Mouse (Mus musculus) limb, embryonic 12.5 days (tissue): ENCODE data around the gene Sdhaf4. TPM values are rescaled to one million over a fixed set of nuclear protein-coding genes. Genes with fewer than 3 reads are reported as not detected.

Source experiments
- ATAC-seq: fragments of 200-750 bp; cut with Nextera tagmentation; 2 replicates; pipeline ENCODE4 v1.8.0; 2017; ENCODE audit warnings: low read depth, moderate TSS enrichment; ENCODE audit not compliant: insufficient number of reproducible peaks, insufficient read depth, low FRiP score, low TSS enrichment
- H3K27ac ChIP-seq: fragments of 300-500 bp; sonication (generic); 2 replicates; pipeline ENCODE4 v1.5.1; 2016; ENCODE audit warnings: mild to moderate bottlenecking, moderate library complexity
- H3K27me3 ChIP-seq: fragments of 300-500 bp; sonication (generic); 2 replicates; pipeline ENCODE4 v1.6.1; 2016; ENCODE audit warnings: mild to moderate bottlenecking, moderate library complexity
- H3K36me3 ChIP-seq: fragments of 300-500 bp; sonication (generic); 2 replicates; pipeline ENCODE4 v1.6.1; 2016; ENCODE audit warnings: mild to moderate bottlenecking, moderate library complexity
- H3K4me1 ChIP-seq: fragments of 300-500 bp; sonication (generic); replicated peaks from 2 replicates; pipeline ENCODE4 v1.6.1; 2016
- H3K4me2 ChIP-seq: fragments of 300-500 bp; sonication (generic); 2 replicates; pipeline ENCODE4 v1.6.1; 2016; ENCODE audit warnings: mild to moderate bottlenecking, moderate library complexity
- H3K4me3 ChIP-seq: fragments of 300-500 bp; sonication (generic); replicated peaks from 2 replicates; pipeline ENCODE4 v1.5.1; 2016; ENCODE audit warnings: mild to moderate bottlenecking
- H3K9ac ChIP-seq: fragments of 300-500 bp; sonication (generic); replicated peaks from 2 replicates; pipeline ENCODE4 v1.6.1; 2016; ENCODE audit warnings: mild to moderate bottlenecking, moderate library complexity
- H3K9me3 ChIP-seq: fragments of 300-500 bp; sonication (generic); 2 replicates; pipeline ENCODE4 v1.6.1; 2016; ENCODE audit warnings: mild to moderate bottlenecking, moderate library complexity
- WGBS: fragments of 180-500 bp; shearing (Covaris S2); methylation state at CpG from one replicate; pipeline ENCODE4 v1.1.7; 2016; 5-methylcytosine and 5-hydroxymethylcytosine counted together
- polyA plus RNA-seq: library from polyadenylated mRNA; unstranded; fragments of >200 nt; fragmentation: Nextera tagmentation; extraction: Ambion mirVana; gene quantifications from 2 replicates; pipeline ENCODE4 v1.2.1, GENCODE M21; 2016

Gene Sdhaf4
- polyA plus RNA-seq, result 89.1 and 96.3 TPM in 2 replicates

GRCm38 (mm10) chr1:24005070-24005804 lies at the start of gene Sdhaf4:
Sdhaf4 (minus strand) TSS chr1:24005656.
- WGBS, result 2% methylated on average over 47 of the region's 47 CpGs
- H3K27me3 ChIP-seq, result no peaks in the 10 kb centered on the region
- no peaks in the 10 kb centered on the region for H3K9me3 ChIP-seq
- peaks cover 25% of the 10 kb centered on the region; the same call in 1 of the 2 replicates for H3K36me3 ChIP-seq
- peak within 1 kb of the TSS; percentile 89 for H3K27ac ChIP-seq
- peaks cover 5% of the 10 kb centered on the region; the same call in 1 of the 2 replicates for H3K4me1 ChIP-seq
- H3K4me3 ChIP-seq, result peak within 1 kb of the TSS; percentile 48
- H3K9ac ChIP-seq, result peak within 1 kb of the TSS; percentile 66
- ATAC-seq, result peak; percentile 96
- peak within 1 kb of the TSS; percentile 60 for H3K4me2 ChIP-seq

DNA sequence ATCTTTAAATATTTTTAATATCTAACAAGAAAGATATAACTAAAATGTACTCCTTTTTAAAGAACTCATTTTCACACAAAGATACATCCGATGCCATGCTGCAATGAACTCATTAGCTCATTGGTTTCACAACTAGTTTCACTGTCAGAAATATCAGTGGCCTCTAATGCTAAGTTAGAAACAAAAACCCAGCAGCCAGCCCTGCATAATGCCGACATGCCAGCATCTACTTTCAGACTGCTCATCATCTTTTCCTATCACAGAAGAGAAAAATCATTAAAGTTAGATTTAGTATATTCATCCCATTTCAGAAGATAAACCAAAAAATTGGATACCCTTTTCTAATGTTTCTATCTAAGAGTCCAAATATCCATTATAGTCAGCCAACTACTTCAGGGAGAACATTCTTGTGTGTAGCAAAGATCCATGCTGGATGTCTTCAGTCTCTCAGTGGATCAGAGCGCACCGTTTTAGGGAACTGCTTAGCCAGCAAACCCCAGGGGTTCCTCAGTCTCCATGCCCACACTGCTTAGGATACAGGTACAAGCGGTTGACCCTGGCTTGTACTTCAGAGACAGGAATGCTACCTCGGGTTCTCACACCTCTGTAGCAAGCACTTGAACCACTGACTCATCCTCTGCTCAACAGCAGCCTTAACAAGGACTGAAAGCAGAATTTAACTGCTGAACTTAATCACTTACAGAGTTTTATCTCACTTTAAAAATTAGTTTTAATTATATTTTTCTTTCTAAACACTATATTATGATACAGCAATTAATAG lies 41.5 kb upstream of the Sdhaf4 start:
- Histone ChIP-seq H3K4me1 (no peaks in the 10 kb centered on the region), H3K4me3 (no peak overlapping the region), H3K9me3 (no peaks in the 10 kb centered on the region), H3K36me3 (peaks cover 34% of the 10 kb centered on the region), H3K9ac (no peak overlapping the region), H3K27ac (no peak overlapping the region), H3K27me3 (no peaks in the 10 kb centered on the region), H3K4me2 (no peak overlapping the region)
- no peak for ATAC-seq
- WGBS, result 75% methylated on average over 6 of the region's 6 CpGs

GRCm38 (mm10) chr1:24045627-24046026 lies 40.2 kb upstream of the Sdhaf4 start:
- H3K9me3 ChIP-seq, result no peaks in the 10 kb centered on the region
- no peak overlapping the region for H3K4me3 ChIP-seq
- ATAC-seq, result no peak
- no peak overlapping the region for H3K27ac ChIP-seq
- no peak overlapping the region for H3K4me2 ChIP-seq
- no peak overlapping the region for H3K9ac ChIP-seq
- no peaks in the 10 kb centered on the region for H3K4me1 ChIP-seq
- peaks cover 32% of the 10 kb centered on the region for H3K36me3 ChIP-seq
- WGBS, result 76% methylated on average over 5 of the region's 5 CpGs
- no peaks in the 10 kb centered on the region for H3K27me3 ChIP-seq

GRCm38 (mm10) chr1:24043007-24043406 lies 37.6 kb upstream of the Sdhaf4 start:
- H3K9ac ChIP-seq, result no peak overlapping the region
- WGBS, result 80% methylated on average over 5 of the region's 5 CpGs

GRCm38 (mm10) chr1:24033759-24034423 lies 28.4 kb upstream of the Sdhaf4 start:
- Histone ChIP-seq H3K4me2 (no peak overlapping the region), H3K4me1 (no peaks in the 10 kb centered on the region), H3K27me3 (no peaks in the 10 kb centered on the region), H3K9me3 (no peaks in the 10 kb centered on the region), H3K4me3 (no peak overlapping the region), H3K9ac (no peak overlapping the region), H3K36me3 (peaks cover 36% of the 10 kb centered on the region), H3K27ac (no peak overlapping the region)
- no peak for ATAC-seq
- 83% methylated on average over 2 of the region's 2 CpGs for WGBS

More at GRCm38 (mm10) chr1:24043007-24043406, 37.6 kb upstream of the Sdhaf4 start:
- ATAC-seq, result no peak
- Histone ChIP-seq H3K4me3 (no peak overlapping the region), H3K36me3 (peaks cover 33% of the 10 kb centered on the region; the same call in 1 of the 2 replicates), H3K27me3 (no peaks in the 10 kb centered on the region), H3K4me2 (no peak overlapping the region), H3K27ac (no peak overlapping the region), H3K4me1 (no peaks in the 10 kb centered on the region), H3K9me3 (no peaks in the 10 kb centered on the region)

- Histone ChIP-seq H3K4me2 (no peak overlapping the region), H3K9ac (no peak overlapping the region), H3K36me3 (peaks cover 27% of the 10 kb centered on the region; the same call in 1 of the 2 replicates), H3K4me1 (no peaks in the 10 kb centered on the region), H3K9me3 (no peaks in the 10 kb centered on the region), H3K27ac (no peak overlapping the region), H3K4me3 (no peak overlapping the region), H3K27me3 (no peaks in the 10 kb centered on the region)
- ATAC-seq, result no peak
- WGBS, result 92% methylated on average over 6 of the region's 6 CpGs
These were observed 5.4 kb upstream of the Sdhaf4 start for GRCm38 (mm10) chr1:24010821-24011220.

DNA sequence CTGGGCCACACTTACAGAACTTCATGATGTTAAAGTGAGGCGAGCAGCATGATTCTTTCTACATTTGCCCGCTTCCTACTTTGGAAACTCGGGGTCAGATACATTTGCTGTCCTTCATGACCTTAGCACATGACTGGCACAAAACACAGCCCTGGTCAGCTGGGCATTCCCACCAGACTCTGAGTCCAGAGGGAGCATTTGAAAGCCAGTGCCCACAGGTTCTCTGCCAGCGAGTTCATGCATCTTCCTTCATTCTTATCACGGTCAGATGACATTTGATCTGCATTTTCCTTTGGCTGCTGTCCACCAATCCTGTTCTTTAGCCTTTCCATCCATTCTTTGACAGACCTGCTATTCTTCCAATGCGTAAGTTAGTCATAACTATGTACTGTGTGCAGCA lies 4.6 kb upstream of the Sdhaf4 start:
- Histone ChIP-seq H3K27me3 (no peaks in the 10 kb centered on the region), H3K4me1 (no peaks in the 10 kb centered on the region), H3K4me3 (no peak overlapping the region), H3K4me2 (no peak overlapping the region), H3K36me3 (peaks cover 27% of the 10 kb centered on the region; the same call in 1 of the 2 replicates), H3K9ac (no peak overlapping the region), H3K27ac (no peak overlapping the region), H3K9me3 (no peaks in the 10 kb centered on the region)
- ATAC-seq, result no peak
- 87% methylated on average over 6 of the region's 6 CpGs for whole genome bisulfite sequencing

DNA sequence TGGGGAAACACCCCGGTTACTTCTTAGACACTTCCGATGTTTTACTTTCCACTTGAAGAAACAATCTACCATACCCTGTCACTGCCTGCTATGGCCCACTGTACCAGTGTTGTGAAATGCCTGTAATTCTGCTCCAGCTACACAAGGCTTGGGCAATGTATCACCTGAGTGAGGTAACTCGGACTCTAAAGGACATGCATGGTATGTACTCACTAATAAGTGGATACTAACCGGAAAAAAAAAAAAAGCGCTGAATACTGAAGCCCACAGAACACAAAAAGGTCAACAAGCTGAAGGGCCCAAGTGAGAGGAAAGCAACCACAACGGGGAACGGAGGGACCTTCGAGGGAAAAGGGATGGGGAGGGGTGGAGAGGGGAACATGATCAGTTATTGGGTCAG lies 2.2 kb upstream of the Sdhaf4 start:
- H3K4me2 ChIP-seq, result no peak overlapping the region
- H3K9ac ChIP-seq, result no peak overlapping the region
- no peak overlapping the region for H3K4me3 ChIP-seq
- WGBS, result 86% methylated on average over 8 of the region's 8 CpGs
- H3K36me3 ChIP-seq, result peaks cover 10% of the 10 kb centered on the region; the same call in 1 of the 2 replicates
- no peaks in the 10 kb centered on the region for H3K27me3 ChIP-seq
- H3K27ac ChIP-seq, result no peak overlapping the region
- peaks cover 5% of the 10 kb centered on the region; the same call in 1 of the 2 replicates for H3K4me1 ChIP-seq
- no peaks in the 10 kb centered on the region for H3K9me3 ChIP-seq
- no peak for ATAC-seq

GRCm38 (mm10) chr1:23999318-23999717 lies 6.1 kb downstream of the Sdhaf4 start:
- Histone ChIP-seq H3K9ac (no peak overlapping the region), H3K36me3 (peaks cover 57% of the 10 kb centered on the region)
- 87% methylated on average over 5 of the region's 5 CpGs for WGBS

DNA sequence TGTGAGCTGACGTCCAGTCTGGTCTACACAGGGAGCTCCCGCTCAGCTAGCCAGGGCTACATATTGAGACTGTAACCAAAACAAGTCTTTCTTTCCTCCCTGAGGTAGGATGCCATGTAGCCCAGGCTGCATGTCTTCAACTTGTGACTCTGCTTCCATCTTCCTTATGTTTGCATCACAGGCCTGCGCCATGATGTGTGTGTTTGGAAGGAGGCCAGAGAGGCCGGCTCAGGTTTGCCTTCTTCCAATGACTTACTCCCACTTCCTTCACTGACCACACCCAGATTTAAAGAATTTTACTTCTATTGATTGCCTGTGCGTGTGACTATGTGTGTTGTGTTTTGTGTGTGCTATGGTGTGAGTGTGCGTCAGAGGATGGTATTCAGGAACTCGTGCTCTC lies 6.6 kb downstream of the Sdhaf4 start:
- Histone ChIP-seq H3K4me2 (no peak overlapping the region), H3K9me3 (0 out of 2 replicates have a peak, but pooled peaks cover 3% of the 10 kb centered on the region), H3K27ac (no peak overlapping the region), H3K27me3 (no peaks in the 10 kb centered on the region), H3K9ac (no peak overlapping the region), H3K36me3 (peaks cover 57% of the 10 kb centered on the region), H3K4me3 (no peak overlapping the region), H3K4me1 (no peaks in the 10 kb centered on the region)
- 97% methylated on average over 7 of the region's 7 CpGs for WGBS
- no peak for ATAC-seq

More at GRCm38 (mm10) chr1:23999318-23999717, 6.1 kb downstream of the Sdhaf4 start:
- Histone ChIP-seq H3K4me3 (no peak overlapping the region), H3K27me3 (no peaks in the 10 kb centered on the region), H3K27ac (no peak overlapping the region), H3K9me3 (0 out of 2 replicates have a peak, but pooled peaks cover 3% of the 10 kb centered on the region), H3K4me1 (peaks cover 2% of the 10 kb centered on the region; the same call in 1 of the 2 replicates), H3K4me2 (no peak overlapping the region)
- no peak for ATAC-seq
